Mouse (Mus musculus) bone marrow, adult 2 months (tissue): Measurements from ENCODE around the gene Ankrd12. TPM values are rescaled to one million over a fixed set of nuclear protein-coding genes. Genes with fewer than 3 reads are reported as not detected.
A peak's percentile ranks its signal among the peaks of the same experiment; 100 is the strongest.

Source experiments
- H3K27ac ChIP-seq: fragments of 200-500 bp; 2 replicates; pipeline ENCODE4 v1.5.1; 2012; ENCODE audit warnings: low read depth, mild to moderate bottlenecking, control low read depth, inconsistent platforms, low read length; ENCODE audit not compliant: control insufficient read depth, poor library complexity, insufficient read depth
- H3K4me1 ChIP-seq: fragments of 200-500 bp; 2 replicates; pipeline ENCODE4 v1.6.1; 2011; ENCODE audit warnings: low read length; ENCODE audit not compliant: control insufficient read depth, insufficient read depth
- H3K4me3 ChIP-seq: fragments of 200-500 bp; replicated peaks from 2 replicates; pipeline ENCODE3; 2011; ENCODE audit warnings: mild to moderate bottlenecking, low read depth, low read length, control low read depth; ENCODE audit not compliant: control insufficient read depth
- CTCF ChIP-seq: fragments of 200-500 bp; IDR thresholded peaks from 2 replicates; pipeline ENCODE4 v1.5.1; 2011; ENCODE audit warnings: low read length, control low read depth; ENCODE audit not compliant: control insufficient read depth, insufficient read depth
- POLR2A ChIP-seq: fragments of 200-500 bp; IDR thresholded peaks from 2 replicates; pipeline ENCODE4 v1.6.1; 2011; ENCODE audit warnings: low read depth, mild to moderate bottlenecking, control low read depth, low read length, borderline replicate concordance; ENCODE audit not compliant: control insufficient read depth
- WGBS: fragments of 180-500 bp; shearing (Covaris S2); methylation state at CpG from one replicate; pipeline ENCODE4 v1.1.7; 2018; 5-methylcytosine and 5-hydroxymethylcytosine counted together
- polyA plus RNA-seq: library from polyadenylated mRNA; stranded (reverse); fragments of >200 nt; gene quantifications from 2 replicates; pipeline ENCODE4 v1.2.4, GENCODE M21; 2011; ENCODE audit warnings: low replicate concordance; ENCODE audit not compliant: missing spikeins, insufficient read depth, insufficient read length

Gene Ankrd12
- polyA plus RNA-seq, 1 experiment, result 27.4 TPM

- 86% methylated on average over 4 of the region's 4 CpGs for WGBS
- H3K4me1 ChIP-seq, result no peaks in the 10 kb centered on the region; the same call in 1 of the 2 replicates
- H3K4me3 ChIP-seq, result no peak overlapping the region
- H3K27ac ChIP-seq, result no peak overlapping the region
- TF ChIP-seq CTCF, result no peak
- no peak for TF ChIP-seq POLR2A
Observed at GRCm38 (mm10) chr17:65942394-65942793, 134.5 kb downstream of the Ankrd12 start.

- 70% methylated on average over 6 of the region's 6 CpGs for WGBS
- TF ChIP-seq POLR2A, result no peak
- no peak for TF ChIP-seq CTCF
- Histone ChIP-seq H3K4me3 (no peak overlapping the region), H3K4me1 (no peaks in the 10 kb centered on the region; the same call in 1 of the 2 replicates), H3K27ac (no peak overlapping the region)
Observed at GRCm38 (mm10) chr17:65941275-65941674, 135.6 kb downstream of the Ankrd12 start.

DNA sequence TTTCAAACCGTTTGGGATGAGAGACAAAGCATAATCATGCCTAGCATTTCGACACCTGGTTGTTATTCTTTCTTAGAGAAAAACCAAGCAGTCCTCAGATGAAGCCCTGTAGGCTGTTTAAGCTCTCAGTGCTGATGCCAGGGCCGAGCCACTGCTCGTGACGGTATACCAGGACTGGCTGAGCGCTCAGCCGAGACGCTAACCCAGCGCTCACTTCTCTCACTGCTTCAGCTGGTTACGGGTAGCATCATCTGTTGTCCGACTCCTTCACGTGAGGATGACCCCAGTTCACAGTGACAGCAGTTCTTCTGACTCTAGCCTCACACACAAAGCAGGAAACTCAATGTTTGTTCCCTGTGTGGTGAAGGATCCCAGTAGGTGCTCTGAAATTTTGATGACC lies 136.7 kb downstream of the Ankrd12 start:
- WGBS, result 81% methylated on average over 12 of the region's 12 CpGs
- Histone ChIP-seq H3K4me3 (no peak overlapping the region), H3K27ac (no peak overlapping the region), H3K4me1 (no peaks in the 10 kb centered on the region; the same call in 1 of the 2 replicates)
- TF ChIP-seq POLR2A (no peak), CTCF (no peak)

- Histone ChIP-seq H3K4me3 (no peak overlapping the region), H3K4me1 (no peaks in the 10 kb centered on the region; the same call in 1 of the 2 replicates), H3K27ac (no peak overlapping the region)
- 63% methylated on average over 14 of the region's 14 CpGs for WGBS
- TF ChIP-seq POLR2A (no peak), CTCF (no peak)
Observed at GRCm38 (mm10) chr17:65939461-65940192, 137.3 kb downstream of the Ankrd12 start.

GRCm38 (mm10) chr17:65937671-65938070 lies 139.2 kb downstream of the Ankrd12 start:
- H3K4me3 ChIP-seq, result no peak overlapping the region
- H3K27ac ChIP-seq, result no peak overlapping the region
- no peaks in the 10 kb centered on the region; the same call in 1 of the 2 replicates for H3K4me1 ChIP-seq
- 96% methylated on average over 9 of the region's 9 CpGs for WGBS
- TF ChIP-seq POLR2A (no peak), CTCF (no peak)

DNA sequence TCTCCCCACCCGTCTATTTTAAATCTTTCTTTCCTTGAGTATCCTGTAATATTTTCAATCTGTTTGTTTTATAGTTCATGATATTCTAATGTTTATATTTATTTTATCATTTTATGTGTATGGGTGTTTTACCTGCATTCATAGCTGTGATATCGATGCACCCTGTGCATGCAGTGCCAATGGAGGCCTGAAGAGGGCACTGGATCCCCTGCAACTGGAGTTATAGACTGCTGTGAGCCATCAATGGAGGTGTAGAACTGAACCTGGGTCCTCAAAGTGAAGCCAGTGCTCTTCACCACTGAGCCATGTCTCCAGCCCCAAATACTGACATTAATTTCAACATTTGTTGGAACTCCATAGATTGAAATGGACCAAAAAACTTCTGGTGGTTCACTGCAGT lies 143.1 kb downstream of the Ankrd12 start:
- Histone ChIP-seq H3K4me3 (no peak overlapping the region), H3K4me1 (no peaks in the 10 kb centered on the region), H3K27ac (no peak overlapping the region; the same call in 1 of the 2 replicates)
- TF ChIP-seq POLR2A, result no peak
- TF ChIP-seq CTCF, result peak; percentile 60
- WGBS, result 89% methylated on average over 2 of the region's 2 CpGs

GRCm38 (mm10) chr17:65931525-65931924 lies 145.4 kb downstream of the Ankrd12 start:
- TF ChIP-seq POLR2A (no peak), CTCF (no peak)
- H3K27ac ChIP-seq, result no peak overlapping the region
- no peaks in the 10 kb centered on the region for H3K4me1 ChIP-seq
- WGBS, result 86% methylated on average over 6 of the region's 6 CpGs
- no peak overlapping the region for H3K4me3 ChIP-seq

DNA sequence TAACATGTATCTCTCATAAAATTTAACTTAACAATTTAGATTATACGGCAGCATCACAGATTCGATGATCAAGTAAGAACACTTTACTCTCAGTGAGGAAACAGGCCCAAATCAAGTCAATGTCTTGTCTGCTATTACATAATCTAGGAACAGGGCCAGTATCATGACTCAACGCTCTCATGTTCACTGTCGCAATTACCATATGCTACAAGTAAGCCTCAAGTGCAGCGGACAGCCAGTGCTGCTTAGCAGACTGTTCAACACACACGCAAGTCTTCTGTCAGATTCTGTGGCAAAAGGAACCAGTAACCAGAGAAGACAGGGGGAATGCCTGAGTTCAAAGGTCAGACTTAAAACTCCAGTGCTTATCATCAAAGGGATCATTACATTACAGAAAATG lies 145.9 kb downstream of the Ankrd12 start:
- TF ChIP-seq CTCF (no peak), POLR2A (no peak)

More for the DNA sequence above, 145.9 kb downstream of the Ankrd12 start:
- Histone ChIP-seq H3K27ac (no peak overlapping the region), H3K4me1 (no peaks in the 10 kb centered on the region), H3K4me3 (no peak overlapping the region)
- WGBS, result 34% methylated on average over 6 of the region's 6 CpGs
